Mouse (Mus musculus) left cerebral cortex, adult 11 months (tissue): ENCODE results near the gene Tesc.

Source experiments
- DNase-seq: peaks from one replicate; pipeline ENCODE4 v3.0.0; 2022; ENCODE audit warnings: low spot score

Gene Tesc

GRCm38 (mm10) chr5:118027698-118028190, at the start of gene Tesc:
Gene Tesc (plus strand): TSS chr5:118027743.
- no peak for DNase-seq

GRCm38 (mm10) chr5:117978159-117978697, 49.3 kb upstream of the Tesc start:
- no peak for DNase-seq

GRCm38 (mm10) chr5:117979082-117979481, 48.5 kb upstream of the Tesc start:
- DNase-seq: no peak

- no peak for DNase-seq
Observed at GRCm38 (mm10) chr5:117980921-117981320, 46.6 kb upstream of the Tesc start.

- DNase-seq: no peak
Observed at GRCm38 (mm10) chr5:117981943-117982342, 45.6 kb upstream of the Tesc start.

GRCm38 (mm10) chr5:117986327-117986726, 41.2 kb upstream of the Tesc start:
- no peak for DNase-seq

GRCm38 (mm10) chr5:117987891-117988290, 39.7 kb upstream of the Tesc start:
- DNase-seq: no peak

- DNase-seq: no peak
Observed at GRCm38 (mm10) chr5:117988367-117988766, 39.2 kb upstream of the Tesc start.

GRCm38 (mm10) chr5:117989773-117990172, 37.8 kb upstream of the Tesc start:
- no peak for DNase-seq

- no peak for DNase-seq
Observed at GRCm38 (mm10) chr5:117990957-117991356, 36.6 kb upstream of the Tesc start.

- no peak for DNase-seq
Observed at GRCm38 (mm10) chr5:117993550-117993949, 34.0 kb upstream of the Tesc start.

- no peak for DNase-seq
Observed at GRCm38 (mm10) chr5:117995372-117995901, 32.1 kb upstream of the Tesc start.

GRCm38 (mm10) chr5:117995911-117996310, 31.6 kb upstream of the Tesc start:
- no peak for DNase-seq

GRCm38 (mm10) chr5:117996581-117996980, 31.0 kb upstream of the Tesc start:
- no peak for DNase-seq

- DNase-seq: no peak
Observed at GRCm38 (mm10) chr5:117997434-117997970, 30.0 kb upstream of the Tesc start.

- DNase-seq: peak; percentile 47
Observed at GRCm38 (mm10) chr5:117999061-117999460, 28.5 kb upstream of the Tesc start.

GRCm38 (mm10) chr5:117999584-117999983, 28.0 kb upstream of the Tesc start:
- DNase-seq: no peak

- peak; percentile 53 for DNase-seq
Observed at GRCm38 (mm10) chr5:118002059-118002458, 25.5 kb upstream of the Tesc start.

- DNase-seq: peak; percentile 61
Observed at GRCm38 (mm10) chr5:118004619-118005018, 22.9 kb upstream of the Tesc start.

GRCm38 (mm10) chr5:118005728-118006127, 21.8 kb upstream of the Tesc start:
- no peak for DNase-seq

GRCm38 (mm10) chr5:118008344-118008743, 19.2 kb upstream of the Tesc start:
- no peak for DNase-seq

- DNase-seq: no peak
Observed at GRCm38 (mm10) chr5:118010872-118011271, 16.7 kb upstream of the Tesc start.

- DNase-seq: no peak
Observed at GRCm38 (mm10) chr5:118011796-118012195, 15.7 kb upstream of the Tesc start.

- DNase-seq: no peak
Observed at GRCm38 (mm10) chr5:118015028-118015427, 12.5 kb upstream of the Tesc start.
